Mouse (Mus musculus) MEL (cell line): ENCODE data around the gene Kndc1. TPM values are rescaled to one million over a fixed set of nuclear protein-coding genes. Genes with fewer than 3 reads are reported as not detected.

Experiments used
- DNase-seq: peaks from one replicate; pipeline ENCODE4 v3.0.0; 2011; ENCODE audit warnings: low read depth, low spot score
- H3K27ac ChIP-seq: 2 replicates; pipeline ENCODE4 v1.5.1; 2012; ENCODE audit warnings: low read depth, mild to moderate bottlenecking, control low read depth, low read length, moderate library complexity; ENCODE audit not compliant: control insufficient read depth
- H3K27me3 ChIP-seq, 2 experiments: fragments of 150-350 bp in 1 of 2; sonication (generic) in 1 of 2; 2 replicates each; pipeline ENCODE4 v1.6.1; 2012; ENCODE audit warnings: low read length in 2 of 2, mild to moderate bottlenecking in 2 of 2, improper control_type of control experiment in 1 of 2, moderate library complexity in 1 of 2; ENCODE audit not compliant: insufficient read depth in 2 of 2, control insufficient read depth in 1 of 2
- H3K36me3 ChIP-seq, 2 experiments: 2 replicates each; pipeline ENCODE4 v1.6.1; 2012 to 2014; ENCODE audit warnings: low read length in 2 of 2, improper control_type of control experiment in 1 of 2, inconsistent platforms in 1 of 2, mild to moderate bottlenecking in 1 of 2; ENCODE audit not compliant: insufficient read depth in 2 of 2, control insufficient read depth in 1 of 2
- H3K4me1 ChIP-seq, 2 experiments: fragments of 150-350 bp in 1 of 2; sonication (generic) in 1 of 2; 2 replicates each; pipeline ENCODE4 v1.6.1; 2012; ENCODE audit warnings: low read length in 2 of 2, improper control_type of control experiment in 1 of 2, mild to moderate bottlenecking in 1 of 2; ENCODE audit not compliant: insufficient read depth in 2 of 2, control insufficient read depth in 1 of 2
- H3K4me3 ChIP-seq, 2 experiments: fragments of 150-350 bp in 1 of 2; sonication (generic) in 1 of 2; 2 replicates each; pipeline ENCODE4 v1.5.1; 2012; ENCODE audit warnings: low read depth in 2 of 2, low read length in 2 of 2, mild to moderate bottlenecking in 2 of 2, moderate library complexity in 2 of 2, control low read depth in 1 of 2, improper control_type of control experiment in 1 of 2; ENCODE audit not compliant: control insufficient read depth in 1 of 2, insufficient read depth in 1 of 2
- H3K79me2 ChIP-seq: 2 replicates; pipeline ENCODE4 v1.6.1; 2012; ENCODE audit warnings: mild to moderate bottlenecking, low read length, moderate library complexity; ENCODE audit not compliant: control insufficient read depth, poor library complexity, insufficient read depth
- H3K9ac ChIP-seq: 2 replicates; pipeline ENCODE4 v1.6.1; 2012; ENCODE audit warnings: low read depth, mild to moderate bottlenecking, control low read depth, low read length, moderate library complexity; ENCODE audit not compliant: control insufficient read depth, poor library complexity, severe bottlenecking
- H3K9me3 ChIP-seq: fragments of 150-350 bp; sonication (generic); replicated peaks from 2 replicates; pipeline ENCODE4 v1.6.1; 2012; ENCODE audit warnings: mild to moderate bottlenecking, low read length, improper control_type of control experiment, moderate library complexity; ENCODE audit not compliant: insufficient read depth
- CHD2 ChIP-seq: IDR thresholded peaks from 2 replicates; pipeline ENCODE4 v1.6.1; 2011; ENCODE audit warnings: low read length, improper control_type of control experiment
- CTCF ChIP-seq, 3 experiments: IDR thresholded peaks in 2 of 3; conservative IDR thresholded peaks in 1 of 3; 2 replicates each; pipeline ENCODE4 v1.5.1; 2011 to 2012; ENCODE audit warnings: low read length in 3 of 3, low read depth in 2 of 3, mild to moderate bottlenecking in 2 of 3, improper control_type of control experiment in 1 of 3, inconsistent platforms in 1 of 3, mixed read lengths in 1 of 3, moderate library complexity in 1 of 3; ENCODE audit not compliant: control insufficient read depth in 1 of 3, insufficient read depth in 1 of 3, poor library complexity in 1 of 3, severe bottlenecking in 1 of 3
- E2F4 ChIP-seq: IDR thresholded peaks from 2 replicates; pipeline ENCODE4 v1.6.1; 2011; ENCODE audit warnings: low read depth, low read length, improper control_type of control experiment, borderline replicate concordance
- ETS1 ChIP-seq: IDR thresholded peaks from 2 replicates; pipeline ENCODE4 v1.6.1; 2012; ENCODE audit warnings: low read depth, mild to moderate bottlenecking, inconsistent platforms, low read length, improper control_type of control experiment, moderate library complexity
- GATA1 ChIP-seq: IDR thresholded peaks from 2 replicates; pipeline ENCODE4 v1.6.1; 2011; ENCODE audit warnings: low read depth, low read length, improper control_type of control experiment
- HCFC1 ChIP-seq: IDR thresholded peaks from 2 replicates; pipeline ENCODE4 v1.6.1; 2012; ENCODE audit warnings: low read depth, mild to moderate bottlenecking, inconsistent platforms, low read length, improper control_type of control experiment, moderate library complexity
- JUND ChIP-seq: IDR thresholded peaks from 2 replicates; pipeline ENCODE4 v1.6.1; 2011; ENCODE audit warnings: low read depth, mild to moderate bottlenecking, improper control_type of control experiment, low read length
- MXI1 ChIP-seq: IDR thresholded peaks from 2 replicates; pipeline ENCODE4 v1.6.1; 2011; ENCODE audit warnings: mild to moderate bottlenecking, low read depth, low read length, improper control_type of control experiment
- NELFE ChIP-seq: IDR thresholded peaks from 2 replicates; pipeline ENCODE4 v1.6.1; 2011; ENCODE audit warnings: low read depth, low read length, improper control_type of control experiment
- NRF1 ChIP-seq: IDR thresholded peaks from 2 replicates; pipeline ENCODE4 v1.6.1; 2014; ENCODE audit warnings: low read depth, mild to moderate bottlenecking, inconsistent platforms, low read length, improper control_type of control experiment, moderate library complexity; ENCODE audit not compliant: poor library complexity, insufficient read depth, severe bottlenecking
- POLR2AphosphoS2 ChIP-seq: IDR thresholded peaks from 2 replicates; pipeline ENCODE4 v1.6.1; 2011; ENCODE audit warnings: low read length, improper control_type of control experiment
- RAD21 ChIP-seq: IDR thresholded peaks from 2 replicates; pipeline ENCODE4 v1.6.1; 2011; ENCODE audit warnings: mild to moderate bottlenecking, low read depth, low read length, improper control_type of control experiment
- RCOR1 ChIP-seq: IDR thresholded peaks from 2 replicates; pipeline ENCODE4 v1.6.1; 2012; ENCODE audit warnings: low read depth, mild to moderate bottlenecking, inconsistent platforms, low read length, improper control_type of control experiment
- SIN3A ChIP-seq: IDR thresholded peaks from 2 replicates; pipeline ENCODE4 v1.6.1; 2012; ENCODE audit warnings: low read length, improper control_type of control experiment, inconsistent platforms
- TAL1 ChIP-seq: IDR thresholded peaks from 2 replicates; pipeline ENCODE4 v1.6.1; 2012; ENCODE audit warnings: mild to moderate bottlenecking, inconsistent platforms, low read length, moderate library complexity, mixed read lengths
- TBP ChIP-seq: IDR thresholded peaks from 2 replicates; pipeline ENCODE4 v1.8.0; 2011; ENCODE audit warnings: low read depth, low read length, improper control_type of control experiment
- TCF12 ChIP-seq: IDR thresholded peaks from 2 replicates; pipeline ENCODE4 v1.6.1; 2014; ENCODE audit warnings: low read depth, mild to moderate bottlenecking, inconsistent platforms, low read length, improper control_type of control experiment, moderate library complexity
- USF1 ChIP-seq: IDR thresholded peaks from 2 replicates; pipeline ENCODE4 v1.6.1; 2014; ENCODE audit warnings: low read depth, mild to moderate bottlenecking, inconsistent platforms, low read length, improper control_type of control experiment, moderate library complexity
- USF2 ChIP-seq, 2 experiments: IDR thresholded peaks; 2 replicates each; pipeline ENCODE4 v1.6.1; 2011 to 2012; ENCODE audit warnings: improper control_type of control experiment in 2 of 2, low read length in 2 of 2, borderline replicate concordance in 1 of 2, inconsistent platforms in 1 of 2, low read depth in 1 of 2, mild to moderate bottlenecking in 1 of 2; ENCODE audit not compliant: insufficient read depth in 1 of 2
- ZKSCAN1 ChIP-seq: IDR thresholded peaks from 2 replicates; pipeline ENCODE4 v1.6.1; 2012; ENCODE audit warnings: low read depth, mild to moderate bottlenecking, inconsistent platforms, low read length, improper control_type of control experiment, moderate library complexity
- polyA plus RNA-seq, 2 experiments: library from polyadenylated mRNA; stranded (reverse) in 1 of 2; unstranded in 1 of 2; fragments of >175 nt in 1 of 2; fragments of >200 nt in 1 of 2; gene quantifications; 2 replicates each; pipeline versions ENCODE4 v1.2.1 to v1.2.4; 2012; ENCODE audit warnings: low replicate concordance in 2 of 2, low read depth in 1 of 2; ENCODE audit not compliant: insufficient read length in 2 of 2, insufficient read depth in 1 of 2, missing spikeins in 1 of 2
- total RNA-seq: library from RNA; depleted of rRNA; stranded (reverse); fragments of 300-350 nt; gene quantifications from 2 replicates; pipeline ENCODE4 v1.2.3, GENCODE M21; 2012

Kndc1 gene
- total and polyA plus RNA-seq, 3 experiments: not detected

- no peak overlapping the region for H3K4me3 ChIP-seq
- no peaks in the 10 kb centered on the region for H3K4me1 ChIP-seq
- H3K36me3 ChIP-seq: no peaks in the 10 kb centered on the region
- TF ChIP-seq TCF12 (no peak), GATA1 (no peak), NRF1 (no peak), ETS1 (no peak), E2F4 (no peak)
- no peak for DNase-seq
- H3K79me2 ChIP-seq: no peaks in the 10 kb centered on the region
- H3K27ac ChIP-seq: no peak overlapping the region
- no peak overlapping the region for H3K9ac ChIP-seq
- H3K27me3 ChIP-seq: no peaks in the 10 kb centered on the region
- no peaks in the 10 kb centered on the region for H3K9me3 ChIP-seq
Measured at GRCm38 (mm10) chr7:139937138-139937537, 42.6 kb downstream of the Kndc1 start.

- H3K36me3 ChIP-seq: no peaks in the 10 kb centered on the region
- no peak overlapping the region for H3K4me3 ChIP-seq
- TF ChIP-seq CTCF (IDR thresholded peaks at IDR 0.05 in 2 of 3, conservative IDR thresholded peaks at IDR 0.05 in 1 of 3; ENCODE audit: control insufficient read depth in 1 of 3, insufficient read depth in 1 of 3, low read depth in 2 of 3, low read length in 3 of 3, poor library complexity in 1 of 3, severe bottlenecking in 1 of 3): no peak
- no peak for TF ChIP-seq ZKSCAN1
- TF ChIP-seq TBP: no peak
- no peak for TF ChIP-seq POLR2AphosphoS2
- TF ChIP-seq HCFC1: no peak
- no peak for TF ChIP-seq USF1
- no peak for TF ChIP-seq TAL1
- no peak for TF ChIP-seq TCF12
- TF ChIP-seq NELFE: no peak
- no peak for TF ChIP-seq RCOR1
- H3K4me1 ChIP-seq: no peaks in the 10 kb centered on the region
- no peaks in the 10 kb centered on the region for H3K79me2 ChIP-seq
- DNase-seq: no peak
- H3K9ac ChIP-seq: no peak overlapping the region
- no peaks in the 10 kb centered on the region for H3K27me3 ChIP-seq
- no peak overlapping the region for H3K27ac ChIP-seq
- H3K9me3 ChIP-seq: no peaks in the 10 kb centered on the region
Measured at GRCm38 (mm10) chr7:139937810-139938209, 43.3 kb downstream of the Kndc1 start.

- Histone ChIP-seq H3K9ac (no peak overlapping the region), H3K36me3 (no peaks in the 10 kb centered on the region), H3K27ac (no peak overlapping the region), H3K79me2 (no peaks in the 10 kb centered on the region), H3K9me3 (no peaks in the 10 kb centered on the region), H3K4me1 (no peaks in the 10 kb centered on the region), H3K27me3 (no peaks in the 10 kb centered on the region), H3K4me3 (no peak overlapping the region)
- TF ChIP-seq SIN3A (no peak), USF2 (IDR thresholded peaks at IDR 0.05; ENCODE audit: borderline replicate concordance in 1 of 2, insufficient read depth in 1 of 2, low read depth in 1 of 2, low read length in 2 of 2) (no peak), RAD21 (no peak), GATA1 (no peak), JUND (no peak), POLR2AphosphoS2 (no peak), HCFC1 (no peak), MXI1 (no peak), ZKSCAN1 (no peak), CHD2 (no peak)
- no peak for DNase-seq
Measured at GRCm38 (mm10) chr7:139940476-139941209, 46.1 kb downstream of the Kndc1 start.
